Mouse (Mus musculus) liver, adult 2 months (tissue): Measurements from ENCODE around the gene Gm21887.
"Not testable (repeated sequence)": the region's sequence is repeated elsewhere in the genome, so short reads cannot be mapped to it uniquely, and the experiment has no call there.

Experiments used
- CTCF ChIP-seq: fragments of 200-500 bp; IDR thresholded peaks from 2 replicates; pipeline ENCODE4 v1.5.1; 2011; ENCODE audit warnings: low read depth, low read length, control low read depth
- POLR2A ChIP-seq: fragments of 200-500 bp; IDR thresholded peaks from 2 replicates; pipeline ENCODE4 v1.6.1; 2011; ENCODE audit warnings: low read length, control low read depth; ENCODE audit not compliant: insufficient read depth; ENCODE audit errors: extremely low read depth

DNA sequence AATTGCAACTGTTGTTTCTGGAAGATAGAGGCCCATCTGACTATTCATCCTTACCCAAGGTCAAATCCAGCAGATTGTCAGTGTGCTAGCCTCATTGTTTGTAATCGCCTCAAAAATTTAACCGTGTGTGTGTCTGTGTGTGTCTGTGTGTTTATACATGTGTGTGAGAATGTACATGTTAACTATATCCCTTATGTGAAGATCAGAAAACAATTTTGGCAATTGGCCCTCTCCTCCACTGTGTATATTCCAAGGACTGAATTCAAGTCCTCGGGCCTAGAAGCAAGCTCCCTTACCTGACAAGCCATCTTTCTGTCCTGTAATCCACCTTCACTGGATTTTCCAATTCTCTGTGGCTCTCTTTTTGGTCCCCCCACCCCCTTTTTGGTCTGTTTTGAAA lies 35.7 kb upstream of the Gm21887 start:
- not testable (repeated sequence) for TF ChIP-seq CTCF, POLR2A
